Mouse (Mus musculus): ENCODE results near the gene Ppcdc. TPM values are rescaled to one million over a fixed set of nuclear protein-coding genes. Genes with fewer than 3 reads are reported as not detected.

Ppcdc gene
- total RNA-seq, 1 experiment, result 41.7 TPM

DNA sequence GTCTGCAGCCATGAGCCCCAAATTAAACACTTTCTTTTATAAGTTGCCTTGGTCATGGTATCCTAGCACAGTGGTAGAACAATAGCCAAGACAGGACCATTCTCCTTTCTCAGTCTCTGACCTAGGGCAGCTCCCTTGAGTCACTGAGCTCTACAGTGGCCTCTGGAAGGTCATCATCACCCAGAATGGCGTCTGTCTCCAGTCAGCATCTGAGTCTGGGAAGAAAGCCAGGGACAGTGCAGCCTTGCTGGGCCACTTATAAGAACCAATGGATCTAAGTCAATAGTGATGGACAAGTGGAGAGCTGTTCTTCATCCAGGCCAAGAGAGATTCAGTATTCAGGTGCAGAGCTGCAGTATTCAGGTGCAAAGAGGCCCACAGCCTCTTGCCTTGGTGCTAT lies 101.2 kb downstream of the Ppcdc start:
- Histone ChIP-seq H3K4me1 (ENCODE audit: control insufficient read depth in 2 of 2, insufficient read depth in 2 of 2, low read length in 2 of 2, poor library complexity in 1 of 2) (no peaks in the 10 kb centered on the region), H3K27ac (ENCODE audit: insufficient read depth, low read depth, low read length, poor library complexity, severe bottlenecking) (no peak overlapping the region), H3K4me3 (ENCODE audit: insufficient read depth in 1 of 2, low read depth in 1 of 2, low read length in 2 of 2, poor library complexity in 1 of 2, severe bottlenecking in 1 of 2) (no peak overlapping the region), H3K36me3 (ENCODE audit: control insufficient read depth, insufficient read depth, low read length, poor library complexity, severe bottlenecking) (no peaks in the 10 kb centered on the region), H3K9me3 (ENCODE audit: control insufficient read depth, insufficient read depth, low read depth, low read length) (no peaks in the 10 kb centered on the region), H3K9ac (ENCODE audit: insufficient read depth, low read depth, low read length, poor library complexity, severe bottlenecking) (no peak overlapping the region)
- DNase-seq (ENCODE audit: low read depth, low spot score), result no peak
- in situ Hi-C loops (cut with MboI; ENCODE audit: low sequenced_read_pairs in 2 of 2, unreplicated experiment in 2 of 2), result no loop called here
- TF ChIP-seq MAFK (IDR thresholded peaks at IDR 0.05; ENCODE audit: insufficient read depth, low read depth, low read length) (no peak), ZNF384 (IDR thresholded peaks at IDR 0.05; ENCODE audit: low read depth, low read length) (no peak), HCFC1 (IDR thresholded peaks at IDR 0.05; ENCODE audit: borderline replicate concordance, insufficient read depth, low read length) (no peak), ZC3H11A (IDR thresholded peaks at IDR 0.05; ENCODE audit: borderline replicate concordance, low read depth, low read length) (no peak), CHD2 (IDR thresholded peaks at IDR 0.05; ENCODE audit: low read depth, low read length) (no peak)

Other genes with a start within 250 kb of the Ppcdc start
- gene Trcg1, start 203.6 kb downstream of the Ppcdc start, total RNA-seq (2012; rRNA removed), result not detected in 2 replicates
- gene 1700017B05Rik, start 177.5 kb downstream of the Ppcdc start, total RNA-seq (2012; rRNA removed), result 21.8 and 35.6 TPM in 2 replicates
- 50.4 and 67.3 TPM in 2 replicates for gene Scamp5, start 27.9 kb upstream of the Ppcdc start, total RNA-seq (2012; rRNA removed)
- gene Rpp25, start 63.9 kb upstream of the Ppcdc start, total RNA-seq (2012; rRNA removed), result 40.9 and 48.7 TPM in 2 replicates
- 390 TPM in 2 replicates for gene Cox5a, start 81.2 kb upstream of the Ppcdc start, total RNA-seq (2012; rRNA removed)
- 10.2 and 10.8 TPM in 2 replicates for gene Fam219b, start 97.4 kb upstream of the Ppcdc start, total RNA-seq (2012; rRNA removed)
- gene Mpi, start 112.6 kb upstream of the Ppcdc start, total RNA-seq (2012; rRNA removed), result 42.3 and 45.2 TPM in 2 replicates
- 51.7 and 79.6 TPM in 2 replicates for gene Scamp2, start 120.8 kb upstream of the Ppcdc start, total RNA-seq (2012; rRNA removed)
- 7.3 and 16.5 TPM in 2 replicates for gene Ulk3, start 149.3 kb upstream of the Ppcdc start, total RNA-seq (2012; rRNA removed)
- gene Cplx3, start 166.2 kb upstream of the Ppcdc start, total RNA-seq (2012; rRNA removed), result not detected in 2 replicates
- gene Lman1l, start 180.7 kb upstream of the Ppcdc start, total RNA-seq (2012; rRNA removed), result 0.22 TPM in 1 of 2 replicates, not detected in the other
- gene Csk, start 213.5 kb upstream of the Ppcdc start, total RNA-seq (2012; rRNA removed), result 27.1 and 32.2 TPM in 2 replicates
- 0.67 and 0.69 TPM in 2 replicates for gene Cyp1a2, start 243.6 kb upstream of the Ppcdc start, total RNA-seq (2012; rRNA removed)
- 0.74 and 1.0 TPM in 2 replicates for gene Cyp1a1, start 247.8 kb upstream of the Ppcdc start, total RNA-seq (2012; rRNA removed)

All from ES-E14 (cell line).